Mouse (Mus musculus) gonadal fat pad, adult 2 months (tissue): Measurements from ENCODE around the gene Dcaf11. TPM values are rescaled to one million over a fixed set of nuclear protein-coding genes. Genes with fewer than 3 reads are reported as not detected.

Source experiments
- DNase-seq: peaks from one replicate; pipeline ENCODE4 v3.0.0-alpha.2; 2012; ENCODE audit warnings: low read depth
- polyA plus RNA-seq: library from polyadenylated mRNA; depleted of rRNA; stranded (reverse); fragments of >200 nt; gene quantifications from 2 replicates; pipeline ENCODE4 v1.2.3, GENCODE M21; 2012

Gene Dcaf11
- polyA plus RNA-seq, 1 experiment: 186 TPM

DNA sequence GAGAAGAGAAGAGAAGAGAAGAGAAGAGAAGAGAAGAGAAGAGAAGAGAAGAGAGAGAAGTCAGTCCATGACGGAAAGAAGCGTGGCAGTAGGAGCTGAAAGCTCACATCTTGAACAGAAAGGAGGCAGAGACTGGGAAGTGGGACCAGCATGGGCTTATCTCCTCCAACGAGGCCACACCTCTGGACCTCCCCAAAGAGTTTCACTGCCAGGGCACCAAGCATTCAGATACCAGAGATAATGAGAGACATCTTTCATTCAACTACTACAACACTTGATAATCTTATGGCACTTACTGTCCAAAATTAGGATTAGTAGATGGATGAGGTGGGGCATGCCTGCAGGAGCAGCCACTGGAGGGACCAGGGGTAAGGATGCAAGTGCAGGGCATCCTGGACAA lies 4.0 kb upstream of the Dcaf11 start:
- no peak for DNase-seq

DNA sequence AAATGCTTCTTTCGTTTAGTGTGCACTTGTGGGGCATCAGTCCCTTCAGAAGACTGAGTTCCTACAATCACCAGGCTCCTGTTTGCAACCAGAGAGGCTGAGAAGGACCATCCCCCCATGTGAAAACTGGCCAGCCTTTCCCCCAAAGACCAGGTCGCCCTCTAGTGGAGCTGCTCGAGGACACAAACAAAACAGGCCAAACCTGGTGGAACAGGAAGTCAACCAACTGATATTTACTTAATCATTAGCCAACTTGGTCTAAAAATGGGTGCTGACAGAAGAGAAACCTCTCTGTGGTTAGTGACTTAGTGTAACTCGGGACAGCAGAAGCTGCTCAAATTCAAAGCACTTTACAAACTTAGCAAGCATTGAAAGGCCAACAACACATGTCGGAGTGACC lies 2.8 kb upstream of the Dcaf11 start:
- DNase-seq: no peak

DNA sequence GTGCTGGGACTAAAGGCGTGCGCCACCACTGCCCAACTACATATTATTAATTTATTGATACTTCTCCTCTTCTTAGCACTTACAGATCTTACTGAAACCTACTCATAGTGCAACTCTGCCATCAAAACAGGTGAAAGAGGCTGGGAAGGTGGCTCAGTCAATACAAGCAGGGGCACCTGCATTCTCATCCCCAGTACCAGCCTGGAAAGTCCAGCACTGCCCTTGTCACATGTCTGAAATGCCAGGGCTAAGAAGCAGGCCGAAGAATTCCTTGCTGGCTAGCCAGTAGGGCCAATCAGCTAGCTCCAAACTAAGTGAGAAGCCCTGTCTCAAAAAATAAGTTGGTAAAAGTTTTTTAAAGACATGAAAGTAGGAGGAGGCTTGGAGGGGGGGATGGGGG lies 2.2 kb upstream of the Dcaf11 start:
- no peak for DNase-seq

DNA sequence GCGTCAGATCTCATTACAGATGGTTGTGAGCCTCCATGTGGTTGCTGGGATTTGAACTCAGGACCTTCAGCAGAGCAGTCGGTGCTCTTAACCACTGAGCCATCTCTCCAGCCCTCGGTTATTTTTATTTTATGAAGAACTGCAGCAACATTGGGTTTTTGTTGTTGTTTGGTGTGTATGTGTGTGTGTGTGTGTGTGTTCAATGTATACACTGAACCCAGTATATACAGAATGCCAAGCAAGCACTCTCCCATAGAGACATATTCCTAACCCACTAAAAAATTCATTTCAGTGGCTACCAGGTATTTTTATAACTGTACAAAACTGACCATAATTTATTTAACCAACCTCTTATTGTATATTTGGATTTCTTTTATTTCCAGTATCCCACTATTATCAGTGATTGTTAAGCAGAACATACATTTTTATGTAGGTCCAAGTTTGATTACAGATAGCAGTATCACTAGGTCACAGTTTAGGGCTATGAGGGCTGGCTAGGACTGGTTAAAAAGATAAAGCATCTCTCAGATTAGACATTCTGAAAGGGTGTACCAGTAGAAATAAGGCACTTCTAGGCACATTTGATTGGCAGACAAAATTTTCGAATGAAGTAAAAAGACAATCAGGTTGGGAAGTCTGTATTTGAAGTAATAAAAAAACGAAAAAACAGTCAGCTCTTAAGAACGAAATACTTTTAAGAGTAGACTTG lies 912 bp upstream of the Dcaf11 start:
- DNase-seq: no peak

DNA sequence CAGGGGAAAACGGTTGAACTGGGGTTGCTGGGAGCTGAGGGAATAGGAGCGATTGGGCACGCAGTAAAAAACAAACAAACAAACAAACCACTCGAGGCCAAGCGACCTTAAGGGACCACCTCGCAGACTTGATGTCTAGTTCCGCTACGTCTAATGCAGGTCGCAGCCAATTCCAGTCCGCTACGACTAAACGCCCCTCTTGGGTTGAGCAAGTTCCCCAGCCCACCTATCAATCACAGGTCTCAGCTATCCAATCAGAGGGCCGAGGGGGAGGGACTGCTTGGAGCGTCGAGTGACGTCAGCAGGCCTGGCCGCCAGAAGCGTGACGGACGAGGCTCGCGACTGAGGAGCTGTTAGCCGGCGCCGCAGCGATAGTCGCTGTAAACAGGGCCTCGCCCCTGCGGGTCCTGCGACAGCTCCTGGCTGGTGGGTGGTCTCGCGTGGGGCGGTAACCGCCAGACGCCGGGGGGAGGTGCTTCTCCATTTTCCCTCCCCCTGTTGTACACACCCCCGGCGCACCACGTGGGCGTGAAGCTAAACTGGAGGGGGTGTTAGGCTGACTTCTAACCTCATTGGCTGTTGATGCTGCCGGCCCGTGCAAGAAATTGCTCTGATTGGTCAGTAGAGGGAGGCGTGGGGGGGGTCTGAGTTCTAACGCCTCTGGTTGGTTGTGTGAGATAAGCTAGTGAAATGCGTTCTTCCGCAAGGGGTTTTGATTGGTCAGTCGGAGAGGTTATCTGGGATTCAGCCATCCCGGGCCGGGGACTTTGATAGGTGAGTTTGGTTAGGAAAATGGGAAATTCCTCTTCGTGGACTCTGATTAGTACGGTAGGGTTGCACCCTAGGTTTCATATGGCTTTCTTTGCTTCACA lies 632 bp downstream of the Dcaf11 start, which contains the start of gene A730061H03Rik:
A730061H03Rik (minus strand) TSS at position 205 of the 872 bp plus-strand sequence.
- DNase-seq: peak; percentile 90

DNA sequence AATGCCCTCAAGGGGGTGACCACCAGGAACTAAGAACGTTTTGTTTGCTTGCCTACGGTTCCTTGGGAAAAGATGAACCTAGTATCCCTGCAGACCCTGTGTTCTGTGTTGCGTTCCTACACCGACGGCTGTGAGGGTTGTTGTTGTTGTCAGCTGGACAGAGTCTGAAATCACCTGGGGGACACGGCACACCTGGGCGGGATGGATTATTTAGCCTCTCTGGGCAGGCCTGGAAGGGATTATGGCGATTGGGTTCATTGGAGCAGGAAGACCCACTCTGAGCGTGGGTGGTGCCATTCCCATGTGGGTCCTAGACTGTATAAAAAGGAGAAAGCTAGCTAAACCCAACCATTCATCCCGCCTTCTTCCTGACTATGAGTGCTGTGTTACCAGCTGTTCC lies 2.1 kb downstream of the Dcaf11 start:
- no peak for DNase-seq

DNA sequence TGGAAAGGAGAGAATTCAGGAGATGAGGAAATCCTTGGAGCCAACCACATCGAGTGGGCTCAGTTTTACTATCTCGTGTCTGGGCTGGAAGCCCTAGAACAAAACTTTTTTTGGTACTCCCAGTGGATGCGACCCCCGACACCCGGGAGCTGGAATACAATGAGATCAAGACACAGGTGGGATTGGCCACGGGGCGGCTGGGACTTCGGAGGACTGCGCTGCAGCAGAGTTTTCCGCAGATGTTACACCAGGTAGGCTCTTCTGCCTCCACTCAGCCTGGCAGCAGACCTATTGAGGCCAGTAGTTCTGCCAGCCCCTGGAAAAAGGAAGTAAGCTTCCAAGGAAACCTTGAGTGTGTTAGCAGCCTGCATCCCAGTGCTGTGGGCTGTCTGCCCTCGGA lies 3.4 kb downstream of the Dcaf11 start:
- no peak for DNase-seq

DNA sequence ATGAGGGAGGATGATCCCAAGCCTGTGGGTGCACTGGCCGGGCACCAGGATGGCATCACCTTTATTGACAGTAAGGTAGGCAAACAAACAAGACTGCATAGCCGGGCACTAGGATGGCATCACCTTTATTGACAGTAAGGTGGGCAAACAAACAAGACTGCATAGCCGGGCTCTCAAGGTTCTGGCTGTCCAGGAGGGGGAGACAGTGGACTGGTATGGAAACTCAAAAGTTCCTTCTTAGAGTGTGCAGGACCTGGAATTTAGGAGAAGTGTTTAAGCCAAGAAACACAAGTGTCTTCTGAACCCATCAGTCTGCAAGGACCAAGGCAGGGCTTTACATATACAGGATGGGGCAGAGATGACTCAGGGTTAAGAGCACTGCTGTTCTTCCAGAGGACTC lies 5.9 kb downstream of the Dcaf11 start:
- no peak for DNase-seq

DNA sequence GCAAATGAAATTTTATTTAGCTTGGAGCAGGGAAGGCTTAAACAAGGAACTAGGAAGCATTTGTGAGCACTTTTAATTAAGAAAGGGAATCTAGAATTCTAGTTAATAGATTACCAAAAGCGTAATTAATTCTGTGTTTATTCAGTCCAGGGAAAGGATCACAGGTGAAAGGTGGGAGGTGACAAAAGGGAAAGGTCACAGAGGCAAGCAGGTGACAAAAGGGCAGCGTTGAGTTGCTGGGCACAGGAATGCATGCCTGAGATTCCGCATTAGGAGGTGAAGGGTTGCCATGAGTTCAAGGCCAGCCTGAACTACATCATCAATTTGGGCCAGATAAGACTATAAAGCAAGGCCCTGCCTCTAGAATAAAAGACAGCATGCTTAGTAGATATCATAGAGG lies 7.7 kb downstream of the Dcaf11 start:
- DNase-seq: no peak

DNA sequence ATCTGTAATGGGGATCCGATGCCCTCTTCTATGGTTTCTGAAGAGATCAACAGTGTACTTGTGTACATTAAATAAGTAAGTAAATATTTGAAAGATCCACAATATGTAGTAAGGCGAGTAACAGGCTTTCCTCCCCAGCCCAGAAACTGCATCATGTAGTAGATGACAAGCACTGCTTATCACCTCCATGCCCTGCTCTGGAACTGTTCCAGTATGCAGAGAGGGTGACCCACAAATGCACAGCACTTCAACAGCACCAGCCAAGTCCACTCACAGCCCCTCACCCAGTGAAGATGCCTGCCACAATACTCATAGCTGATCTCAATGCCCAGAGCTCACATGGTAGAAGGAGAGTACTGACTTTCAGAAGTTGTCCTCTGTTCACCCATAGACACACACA lies 10.8 kb downstream of the Dcaf11 start:
- no peak for DNase-seq

DNA sequence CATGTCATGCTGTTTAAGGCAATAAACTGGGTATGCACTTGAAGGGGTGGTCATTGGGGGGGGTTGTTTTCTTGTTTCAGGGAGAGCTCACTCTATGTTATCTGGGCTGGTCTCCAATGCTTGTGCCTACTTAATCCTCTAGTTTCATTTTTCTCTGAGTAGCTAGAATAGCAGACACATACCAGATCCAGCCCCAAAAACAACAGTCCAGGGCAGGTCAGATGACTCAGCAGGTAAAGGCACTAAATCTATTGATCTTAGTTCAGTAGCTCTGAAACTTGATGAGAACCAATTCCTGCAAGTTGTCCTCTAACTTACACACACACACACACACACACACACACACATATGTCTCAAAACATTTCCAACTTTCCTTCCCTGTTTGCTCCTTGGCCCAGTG lies 12.0 kb downstream of the Dcaf11 start:
- no peak for DNase-seq

DNA sequence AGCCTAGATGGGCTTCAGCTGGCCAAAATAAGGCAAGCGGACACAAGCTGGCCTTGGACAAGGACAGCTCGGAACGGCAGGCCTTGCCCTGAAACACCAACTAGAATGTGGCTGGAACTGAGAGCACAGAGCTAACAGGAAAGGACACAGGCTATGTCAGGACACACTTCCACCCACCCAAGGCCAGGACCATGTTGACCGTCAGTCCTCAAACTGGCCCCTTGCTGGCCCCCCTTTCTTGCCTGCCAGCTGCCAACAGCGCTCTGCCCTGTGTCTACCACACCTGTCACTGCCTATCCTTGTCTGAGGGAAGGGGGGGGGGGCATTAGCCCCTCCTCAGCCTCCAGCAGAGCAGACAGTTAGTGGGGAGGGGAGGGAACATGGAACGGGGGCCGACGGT lies 15.5 kb downstream of the Dcaf11 start, which contains the start of gene Fitm1:
Fitm1 (plus strand) TSS at position 316 of the 400 bp plus-strand sequence.
- no peak for DNase-seq

DNA sequence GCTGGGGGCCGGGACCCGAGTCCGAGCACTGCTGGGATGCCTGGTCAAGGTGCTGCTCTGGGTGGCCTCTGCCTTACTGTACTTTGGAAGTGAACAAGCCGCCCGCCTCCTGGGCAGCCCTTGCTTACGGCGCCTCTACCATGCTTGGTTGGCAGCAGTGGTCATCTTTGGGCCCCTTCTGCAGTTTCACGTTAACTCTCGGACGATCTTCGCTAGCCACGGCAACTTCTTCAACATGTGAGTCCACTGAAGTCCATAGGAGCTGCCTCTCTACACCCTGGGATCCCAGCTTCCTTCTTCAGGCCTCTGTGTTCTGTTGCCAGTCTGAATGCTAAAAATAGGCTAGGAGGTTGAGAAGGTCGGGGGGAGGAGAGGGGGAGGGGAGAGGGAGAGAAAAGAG lies 15.9 kb downstream of the Dcaf11 start:
- DNase-seq: no peak

DNA sequence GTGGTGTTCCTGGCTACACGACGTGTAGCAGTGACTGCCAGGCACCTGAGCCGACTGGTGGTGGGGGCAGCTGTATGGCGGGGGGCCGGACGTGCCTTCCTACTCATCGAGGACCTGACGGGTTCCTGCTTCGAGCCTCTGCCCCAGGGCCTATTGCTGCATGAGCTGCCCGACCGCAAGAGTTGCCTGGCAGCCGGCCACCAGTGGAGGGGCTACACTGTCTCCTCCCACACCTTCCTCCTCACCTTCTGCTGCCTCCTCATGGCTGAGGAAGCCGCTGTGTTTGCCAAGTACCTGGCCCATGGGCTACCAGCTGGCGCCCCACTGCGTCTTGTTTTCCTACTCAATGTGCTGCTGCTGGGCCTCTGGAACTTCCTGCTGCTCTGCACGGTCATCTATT lies 16.6 kb downstream of the Dcaf11 start:
- no peak for DNase-seq

DNA sequence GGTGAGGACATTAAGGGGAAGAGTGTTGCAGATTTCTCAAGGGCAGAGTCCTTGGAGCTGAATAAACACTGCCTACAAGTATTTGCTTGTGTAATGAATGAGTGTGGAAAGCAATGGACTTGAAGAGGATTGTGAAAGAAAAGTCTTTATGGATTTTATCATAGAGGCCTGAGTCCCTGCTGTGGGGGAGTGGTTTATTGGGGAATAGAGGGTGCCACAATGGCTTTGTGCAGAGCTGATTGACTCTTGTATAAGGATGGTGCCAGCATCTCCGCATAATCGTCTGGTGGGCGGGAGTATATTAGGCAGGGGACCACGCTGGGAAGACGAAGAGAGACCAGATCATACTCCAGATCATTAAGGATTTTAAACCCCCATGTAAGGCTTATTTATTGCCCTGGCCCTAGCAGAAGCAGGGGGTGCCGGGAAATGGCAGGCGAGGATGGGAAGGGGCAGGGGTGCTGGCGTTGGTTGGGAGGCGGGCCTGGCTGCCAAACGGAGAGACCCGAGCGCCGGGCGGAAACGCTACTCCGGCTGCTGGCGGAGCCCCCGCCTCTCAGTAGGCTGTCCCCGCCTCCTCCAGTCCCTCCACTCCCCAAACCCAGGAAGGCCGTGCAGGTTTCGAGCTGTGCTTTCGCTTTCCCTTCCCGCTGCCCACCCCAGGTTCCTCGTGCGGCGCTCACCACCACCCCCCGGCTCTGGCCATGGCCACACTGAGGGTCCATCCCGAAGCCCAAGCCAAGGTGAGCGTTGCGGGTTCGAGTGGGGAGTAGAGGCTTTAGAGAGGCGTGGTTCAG lies 18.3 kb downstream of the Dcaf11 start, which contains the start of gene Psme1:
Psme1 (plus strand) TSS at position 253 of the 797 bp plus-strand sequence.
- peak; percentile 75 for DNase-seq

DNA sequence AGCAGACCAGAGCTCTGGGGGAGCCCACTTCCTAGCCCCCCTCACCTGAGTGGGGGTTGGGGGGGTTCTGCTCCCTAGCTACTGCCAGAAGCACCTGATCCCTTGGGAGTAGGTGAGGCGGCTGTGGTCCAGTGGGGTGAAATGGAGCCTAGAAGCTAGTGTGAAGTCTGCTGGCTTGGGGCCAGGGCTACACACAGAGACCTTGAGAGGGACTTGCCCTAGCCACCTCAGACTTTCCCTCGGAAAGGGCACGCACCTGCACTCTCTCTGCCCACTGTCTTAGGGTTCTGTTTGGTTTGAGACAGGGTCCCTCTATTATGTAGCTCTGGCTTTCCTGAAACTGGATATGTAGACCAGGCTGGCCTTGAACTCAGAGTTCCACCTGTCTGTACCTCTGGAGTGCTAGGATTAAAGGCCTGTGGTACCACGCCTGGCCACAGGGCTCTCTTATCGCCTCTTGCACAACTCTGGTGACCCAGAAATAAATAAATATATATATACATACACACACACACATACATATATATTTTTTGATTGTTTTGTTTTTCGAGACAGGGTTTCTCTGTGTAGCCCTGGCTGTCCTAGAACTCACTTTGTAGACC lies 19.0 kb downstream of the Dcaf11 start:
- DNase-seq: no peak

DNA sequence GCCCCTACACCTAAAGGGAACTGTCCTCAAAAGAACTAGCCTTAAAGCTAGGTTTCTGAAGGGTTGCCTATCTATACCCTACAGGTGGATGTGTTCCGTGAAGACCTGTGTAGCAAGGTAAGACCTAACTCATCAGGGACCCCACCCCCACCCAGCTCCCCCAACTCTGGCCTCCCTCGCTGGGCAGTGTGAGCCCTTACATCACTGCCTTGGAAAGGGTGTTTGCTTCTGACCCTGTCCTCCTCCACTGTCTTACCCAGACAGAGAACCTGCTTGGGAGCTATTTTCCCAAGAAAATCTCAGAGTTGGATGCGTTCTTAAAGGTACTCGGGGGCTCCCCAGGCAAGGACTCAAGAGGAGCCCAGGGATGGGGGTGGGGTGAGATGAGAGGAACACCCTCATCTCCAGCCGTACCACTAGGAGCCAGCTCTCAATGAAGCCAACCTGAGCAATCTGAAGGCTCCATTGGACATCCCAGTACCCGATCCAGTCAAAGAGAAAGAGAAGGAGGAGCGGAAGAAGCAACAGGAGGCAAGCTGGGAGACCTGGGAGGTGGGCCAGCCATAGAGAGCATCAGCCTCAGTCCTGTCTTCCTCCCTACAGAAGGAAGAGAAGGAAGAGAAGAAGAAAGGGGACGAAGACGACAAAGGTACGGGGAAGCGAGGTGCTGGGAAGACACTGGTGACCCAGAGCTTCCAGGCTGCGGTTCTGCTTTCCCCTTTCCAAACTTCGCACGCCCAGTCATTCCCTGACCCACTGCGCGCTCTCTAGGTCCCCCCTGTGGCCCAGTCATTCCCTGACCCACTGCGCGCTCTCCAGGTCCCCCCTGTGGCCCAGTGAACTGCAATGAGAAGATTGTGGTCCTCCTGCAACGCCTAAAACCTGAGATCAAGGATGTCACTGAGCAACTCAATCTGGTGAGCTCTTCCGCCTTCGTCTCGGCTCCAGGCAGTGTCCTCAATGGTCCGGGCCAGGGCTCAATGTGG lies 20.0 kb downstream of the Dcaf11 start:
- no peak for DNase-seq

DNA sequence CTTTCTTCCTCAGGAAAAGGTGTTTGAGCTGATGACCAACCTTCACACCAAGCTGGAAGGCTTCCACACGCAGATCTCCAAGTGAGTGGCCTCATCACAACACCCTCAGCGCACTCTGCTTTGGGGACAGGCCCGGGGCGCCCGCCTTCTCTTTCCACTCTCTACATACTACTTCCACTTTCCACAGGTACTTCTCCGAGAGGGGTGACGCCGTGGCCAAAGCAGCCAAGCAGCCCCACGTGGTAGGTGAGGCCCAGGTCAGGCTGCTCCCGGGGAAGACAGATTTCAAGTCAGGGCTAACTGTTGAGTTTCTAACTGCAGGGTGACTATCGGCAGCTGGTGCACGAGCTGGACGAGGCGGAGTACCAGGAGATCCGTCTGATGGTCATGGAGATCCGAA lies 20.9 kb downstream of the Dcaf11 start:
- DNase-seq: no peak

DNA sequence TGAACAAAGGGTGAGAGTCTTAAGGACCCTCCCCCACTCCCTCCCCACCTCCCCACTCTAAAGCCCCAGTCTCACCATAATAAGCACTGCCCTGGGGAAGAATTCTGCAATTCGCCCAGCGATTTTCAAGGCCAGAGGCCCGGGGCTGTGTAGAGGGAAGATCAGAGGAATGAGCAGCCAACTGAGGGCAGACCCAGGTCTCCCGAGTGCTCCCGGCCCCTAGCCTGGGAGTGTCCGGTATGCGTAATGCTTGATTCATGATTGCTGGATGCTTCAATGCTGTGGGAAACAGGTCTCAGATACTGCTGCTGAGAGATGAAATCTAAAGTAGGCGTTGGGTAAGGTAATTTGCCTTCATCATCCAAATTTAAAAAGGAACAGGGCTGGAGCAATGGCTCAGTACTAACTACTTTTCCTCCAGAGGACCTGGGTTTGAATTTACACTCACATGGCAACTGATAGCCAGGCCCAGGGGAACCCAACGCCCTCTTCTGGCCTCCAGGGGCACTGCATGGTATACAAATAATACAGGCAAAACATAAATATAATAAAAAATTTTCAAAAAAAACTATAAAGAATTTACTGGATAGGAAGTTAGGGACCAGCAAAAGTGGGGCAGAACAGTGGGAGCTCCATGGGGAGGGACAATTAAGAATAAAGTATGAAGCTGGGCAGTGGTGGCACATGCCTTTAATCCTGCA lies 22.3 kb downstream of the Dcaf11 start:
- DNase-seq: no peak

DNA sequence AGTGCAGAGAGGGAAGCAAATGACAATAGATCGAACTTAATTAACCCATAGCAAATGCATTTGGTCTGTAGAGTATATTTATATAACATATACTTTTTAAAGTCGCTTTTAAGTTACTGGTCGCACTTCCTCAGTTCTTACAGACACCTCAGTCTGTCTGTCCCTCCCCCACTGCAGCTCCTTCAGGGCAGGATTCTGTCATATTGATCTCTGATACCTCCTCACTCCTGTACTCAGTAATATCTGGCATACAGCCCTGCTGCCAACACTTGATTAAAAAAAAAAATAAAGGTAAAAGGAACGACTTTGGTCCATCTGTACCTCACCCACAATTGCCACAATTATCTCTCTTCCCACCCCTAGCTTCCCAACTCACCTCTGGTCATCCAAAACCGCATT lies 24.5 kb downstream of the Dcaf11 start:
- DNase-seq: no peak
